Mouse (Mus musculus): ENCODE results near the gene Pim3. TPM values are rescaled to one million over a fixed set of nuclear protein-coding genes. Genes with fewer than 3 reads are reported as not detected.

The Pim3 gene
- total RNA-seq, 4 experiments from 2014 or later, result 62.7 to 164 (median 75.8) TPM

DNA sequence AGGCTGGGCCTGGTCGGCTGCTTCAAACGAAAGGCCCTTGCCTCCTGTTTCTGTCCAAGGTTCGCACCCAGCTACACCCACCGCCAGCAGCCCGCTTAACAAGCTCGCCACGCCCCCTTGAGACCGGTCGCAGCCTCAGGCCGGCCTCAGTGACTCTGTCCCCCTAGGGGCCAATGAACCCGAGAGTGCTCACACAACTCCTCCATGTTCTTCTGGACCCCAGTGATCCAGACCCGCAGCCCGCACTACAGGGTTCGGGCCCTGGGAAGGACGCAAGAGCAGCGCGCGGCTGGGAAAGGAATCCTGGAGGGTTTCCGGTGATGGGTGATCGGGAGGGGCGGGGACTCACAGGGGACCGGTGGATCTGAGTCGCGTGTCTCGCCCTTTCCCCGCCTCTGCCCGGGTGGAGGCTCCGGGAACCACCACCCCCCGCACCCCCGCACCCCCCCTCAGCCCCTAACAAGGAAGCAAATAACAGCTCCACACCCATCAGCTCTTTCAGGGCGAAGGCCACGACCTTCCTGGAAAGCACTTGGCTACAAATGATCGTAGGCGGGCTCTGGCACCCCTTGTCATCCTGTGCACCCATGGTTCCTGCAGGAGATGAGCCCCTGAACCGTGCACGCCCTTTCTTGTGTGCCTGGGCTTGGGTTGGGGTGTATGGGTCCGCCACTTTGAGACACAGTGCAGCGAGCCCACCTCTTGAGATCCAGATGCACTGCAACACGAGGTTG, 24.6 kb upstream of the Pim3 start:
- peak; percentile 76 for DNase-seq

DNA sequence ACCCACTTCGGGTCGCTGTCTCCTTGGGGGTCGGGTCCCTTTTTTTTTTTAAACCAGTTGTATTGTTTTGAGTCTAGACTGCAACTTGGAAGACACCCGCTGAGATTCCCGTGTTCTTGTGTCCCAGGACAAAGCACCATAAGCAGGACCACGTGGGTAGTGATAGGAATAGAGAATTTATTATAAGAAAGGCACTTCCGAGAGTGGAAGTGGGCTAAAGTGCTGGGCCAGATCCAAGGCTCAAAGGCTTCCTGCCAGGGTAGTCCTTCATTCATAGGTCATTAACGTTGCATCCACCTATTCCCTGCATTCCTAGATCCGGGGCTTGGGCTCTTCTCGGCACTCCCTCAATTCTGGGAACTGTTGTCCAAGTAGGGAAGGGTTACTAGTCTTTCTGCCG, 24.0 kb upstream of the Pim3 start:
- peak; percentile 60 for DNase-seq

DNA sequence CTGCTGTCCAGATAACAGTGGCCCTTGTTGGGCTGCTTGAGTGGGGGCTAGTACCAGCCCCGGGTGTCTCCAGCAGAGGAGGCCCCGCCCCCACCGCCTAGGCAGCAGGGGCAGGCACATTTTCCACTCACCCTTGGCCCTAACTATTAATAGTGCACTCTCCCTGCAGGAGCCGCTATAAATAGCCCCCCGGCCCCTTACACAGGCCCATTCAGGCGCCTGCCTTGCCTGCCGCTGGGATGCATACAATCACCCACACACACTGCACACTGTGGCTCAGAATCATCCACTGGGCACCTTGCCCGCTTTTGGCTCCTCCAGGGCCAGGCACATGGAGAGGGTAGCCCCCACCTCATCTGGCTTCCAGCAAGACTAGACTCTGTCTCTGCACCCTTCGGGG, 22.7 kb upstream of the Pim3 start:
- DNase-seq, result peak; percentile 59

DNA sequence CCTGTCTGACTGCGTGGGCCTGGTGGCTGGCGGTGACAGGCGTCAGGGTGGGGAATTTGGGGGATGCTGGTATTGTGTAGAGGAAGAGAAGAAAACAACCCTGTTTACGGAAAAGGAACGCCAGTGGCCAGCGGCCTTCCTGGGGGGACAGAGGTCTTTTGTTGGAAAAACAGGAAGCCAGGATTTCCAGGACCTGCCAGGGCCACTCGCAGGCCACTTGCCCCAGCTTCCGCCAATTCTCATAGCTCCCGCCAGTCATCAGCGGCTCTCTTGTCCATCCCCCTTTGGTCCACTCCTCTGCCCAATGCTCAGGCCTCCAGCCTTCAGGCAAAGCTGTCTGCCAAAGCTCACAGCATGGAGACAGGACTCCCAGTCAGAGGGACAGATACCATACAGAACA, 21.9 kb upstream of the Pim3 start:
- DNase-seq, result peak; percentile 64

DNA sequence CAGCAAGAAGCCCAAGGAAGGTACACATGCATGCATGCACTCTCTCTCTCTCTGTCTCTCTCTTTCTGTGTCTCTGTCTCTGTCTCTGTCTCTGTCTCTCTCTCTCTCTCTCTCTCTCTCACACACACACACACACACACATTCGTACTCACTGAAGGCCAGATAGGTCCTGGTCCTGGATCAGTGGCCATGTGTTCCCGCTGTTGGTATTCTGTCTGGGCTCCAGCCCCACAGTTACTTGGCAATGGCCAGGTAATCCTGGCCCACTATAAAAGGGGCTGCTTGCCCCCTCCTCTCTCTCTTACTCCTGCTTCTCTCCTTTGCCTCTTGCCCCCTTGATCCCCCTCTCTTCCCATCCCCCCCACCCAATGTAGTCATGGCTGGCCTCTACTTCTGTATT, 20.8 kb upstream of the Pim3 start:
- no peak for DNase-seq

DNA sequence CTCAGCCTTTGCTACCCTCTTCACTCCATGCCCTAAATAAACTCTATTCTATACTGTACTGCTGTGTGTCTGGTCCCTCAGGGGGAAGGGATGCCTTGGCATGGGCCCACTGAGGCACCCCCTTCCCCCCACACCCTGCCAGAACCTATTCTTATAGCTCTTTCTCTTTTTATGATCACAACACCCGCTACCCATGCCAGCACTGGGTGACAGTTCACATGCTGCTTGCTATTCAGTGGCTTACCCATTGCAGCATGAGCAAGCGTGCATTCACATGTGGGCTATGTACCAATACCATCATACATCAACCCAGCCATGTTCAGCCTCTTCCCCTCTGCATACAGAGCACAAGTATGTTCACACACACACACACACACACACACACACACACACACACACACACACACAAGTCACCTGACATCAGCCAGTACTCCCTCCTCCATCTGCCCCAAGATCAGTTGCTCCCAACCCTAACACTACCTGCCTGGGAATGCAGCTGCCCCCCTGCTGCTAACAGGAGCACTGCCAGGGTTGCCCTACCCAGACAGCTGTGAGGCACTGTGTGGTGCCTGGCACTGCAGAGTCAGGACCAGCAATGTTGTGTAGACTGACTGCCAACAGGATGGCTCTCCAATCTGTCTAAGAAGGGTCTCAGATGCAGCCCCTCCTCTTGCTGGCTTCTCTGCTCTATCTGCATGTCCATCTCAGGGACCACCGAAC, 20.2 kb upstream of the Pim3 start:
- DNase-seq, result no peak

DNA sequence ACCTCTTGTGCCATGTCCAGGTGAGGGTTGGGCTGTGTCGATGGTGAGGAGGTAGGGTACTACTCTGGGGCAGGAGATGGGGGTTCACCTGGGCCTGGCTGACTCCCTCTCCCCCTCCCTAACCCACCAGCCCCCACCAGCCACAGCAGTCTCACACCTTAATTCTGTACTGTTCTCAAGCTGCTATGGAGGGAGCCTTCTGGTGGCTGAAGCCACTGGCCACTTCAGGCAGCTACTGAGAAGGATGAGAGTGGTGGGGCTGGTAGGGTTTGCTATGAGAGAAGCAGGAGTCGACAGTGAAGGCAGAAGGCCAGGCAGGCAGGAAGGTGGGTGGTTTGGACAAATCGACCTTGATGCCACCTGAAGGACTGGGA, 19.7 kb upstream of the Pim3 start:
- DNase-seq, result no peak

DNA sequence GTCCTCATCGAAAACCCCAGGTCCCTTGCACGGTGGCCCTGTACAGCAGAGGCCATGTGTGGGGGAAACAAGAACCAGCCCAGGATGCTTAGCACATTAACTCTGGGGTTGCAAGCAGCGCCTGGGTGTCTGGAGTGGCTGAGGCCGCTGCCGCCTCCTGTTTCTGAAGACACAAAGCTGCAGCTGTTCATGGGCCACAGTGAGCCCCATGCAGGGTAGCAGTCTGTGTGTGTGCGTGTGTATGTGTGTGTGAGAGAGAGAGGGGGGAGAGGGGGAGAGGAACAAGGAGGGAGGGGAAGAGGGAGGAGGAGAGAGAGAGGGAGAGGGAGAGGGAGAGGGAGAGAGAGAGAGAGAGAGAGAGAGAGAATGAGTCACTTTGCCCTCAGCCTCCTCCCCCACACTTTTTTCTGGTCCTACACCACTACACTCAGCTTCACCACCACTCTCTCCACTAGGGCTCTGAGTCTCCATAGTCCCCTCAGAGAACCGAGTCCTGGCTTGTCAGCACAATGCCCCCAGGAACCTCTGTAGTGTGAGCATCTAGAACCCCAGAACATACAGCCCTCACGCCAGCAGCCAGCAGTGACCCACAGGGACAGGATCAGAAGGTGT, 18.4 kb upstream of the Pim3 start:
- no peak for DNase-seq

DNA sequence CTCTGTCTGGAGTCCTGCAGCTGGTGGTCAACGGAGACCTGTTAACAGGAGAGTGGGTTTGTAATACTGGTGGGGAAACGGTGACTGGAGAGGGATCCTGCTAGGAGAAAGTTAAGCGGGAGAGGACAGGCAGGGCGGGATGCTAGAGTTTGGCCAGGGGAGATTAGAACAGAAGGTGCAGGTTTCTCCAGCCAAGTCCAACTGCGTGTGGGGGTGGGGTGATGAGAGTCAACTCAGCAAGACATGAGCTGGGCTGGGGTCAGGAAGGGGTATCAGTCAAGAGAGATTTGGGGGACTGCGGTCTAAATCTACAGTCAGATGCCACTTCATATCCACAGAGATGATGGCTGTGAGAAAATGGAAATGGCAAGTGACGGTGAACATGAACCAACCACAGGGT, 17.0 kb upstream of the Pim3 start:
- no peak for DNase-seq

DNA sequence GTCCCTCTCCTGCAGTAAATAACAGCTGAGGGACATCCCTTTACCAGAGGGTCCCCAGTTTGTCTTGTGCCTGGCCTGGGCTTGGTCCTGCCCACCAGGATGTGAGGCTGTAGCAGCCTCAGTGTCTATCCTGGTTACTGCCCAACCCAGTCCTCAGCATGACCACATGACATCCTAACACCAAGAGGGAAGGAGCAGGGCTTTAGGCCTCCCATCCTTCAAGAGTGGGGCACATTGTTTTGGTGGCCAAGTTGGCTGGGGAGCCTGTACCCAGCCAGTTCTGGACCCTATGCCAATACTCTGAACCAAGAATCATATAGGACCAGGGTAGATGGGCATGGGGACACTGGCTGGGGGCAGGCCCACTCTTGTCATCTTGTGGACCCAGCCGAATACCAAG, 13.3 kb upstream of the Pim3 start:
- DNase-seq, result no peak

DNA sequence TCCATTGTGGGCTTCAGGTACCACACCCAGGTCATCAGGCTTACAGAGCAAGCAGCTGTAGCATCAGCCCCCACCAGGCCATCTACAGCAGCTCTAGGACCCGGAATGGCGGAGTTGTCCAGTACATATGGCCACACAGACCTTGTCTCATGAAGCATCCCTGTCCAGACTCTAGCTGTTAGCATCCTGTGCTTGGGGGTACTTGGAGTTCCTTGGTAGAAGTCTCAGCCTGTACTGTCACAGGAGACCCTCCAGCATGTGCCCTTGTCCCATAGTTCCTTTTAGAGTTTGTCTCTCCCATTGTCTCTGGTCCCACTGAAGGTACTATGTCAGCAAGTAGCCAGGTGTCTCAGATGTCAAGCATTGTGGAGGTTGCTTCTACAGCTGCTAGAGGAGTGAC, 12.4 kb upstream of the Pim3 start:
- DNase-seq, result no peak

DNA sequence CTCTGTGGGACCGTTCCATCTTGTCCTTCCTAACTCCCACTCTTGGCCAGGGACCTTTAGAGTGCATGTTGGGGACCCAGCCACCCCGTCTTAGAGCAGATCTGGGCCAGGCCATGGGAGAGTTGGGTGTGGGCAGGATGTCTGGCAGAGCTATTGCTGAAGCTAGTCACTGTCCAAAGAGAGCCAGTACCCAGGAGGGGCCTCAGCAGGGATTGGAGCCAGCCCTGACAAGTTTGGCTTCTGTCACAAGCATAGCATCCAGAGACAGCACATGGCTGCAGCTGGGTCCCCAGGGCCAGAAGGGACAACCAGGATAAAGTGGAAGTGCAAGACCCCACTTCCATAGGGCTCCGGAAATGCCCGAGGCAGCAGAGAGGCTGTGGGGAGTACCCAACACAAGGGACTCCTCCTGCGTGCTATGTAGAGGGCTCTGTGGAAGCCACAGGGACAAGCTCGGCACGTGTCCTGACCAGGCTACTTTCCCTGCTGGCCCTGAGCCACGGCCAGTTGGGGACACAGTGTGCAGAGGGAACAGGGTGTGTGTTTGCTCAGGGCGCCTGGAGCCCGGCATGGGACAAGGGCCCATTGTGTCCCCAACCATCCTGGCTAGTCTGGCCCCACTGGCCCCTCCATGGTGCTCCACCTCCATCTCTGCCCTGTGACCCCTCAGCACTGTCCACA, 11.7 kb upstream of the Pim3 start:
- peak; percentile 89 for DNase-seq

DNA sequence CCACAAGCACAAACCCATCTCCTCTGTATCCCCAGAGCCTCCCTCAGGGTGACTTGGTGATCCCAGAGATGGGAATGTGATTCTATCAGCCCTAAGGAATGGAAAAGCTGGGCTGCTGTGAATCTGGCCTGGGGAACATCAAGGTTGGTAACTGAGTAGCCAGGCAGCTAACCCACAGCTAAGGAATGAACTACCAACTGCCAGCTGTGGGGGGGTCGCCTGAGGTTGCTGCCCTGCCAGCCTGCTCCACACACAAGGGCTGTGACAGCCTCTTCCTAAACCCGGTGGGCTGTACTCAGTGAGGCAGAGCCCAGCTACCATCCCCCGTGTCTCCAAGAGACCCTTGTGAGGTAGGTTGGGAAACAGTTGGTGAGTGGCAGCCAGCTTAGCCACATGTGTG, 10.9 kb upstream of the Pim3 start:
- no peak for DNase-seq

DNA sequence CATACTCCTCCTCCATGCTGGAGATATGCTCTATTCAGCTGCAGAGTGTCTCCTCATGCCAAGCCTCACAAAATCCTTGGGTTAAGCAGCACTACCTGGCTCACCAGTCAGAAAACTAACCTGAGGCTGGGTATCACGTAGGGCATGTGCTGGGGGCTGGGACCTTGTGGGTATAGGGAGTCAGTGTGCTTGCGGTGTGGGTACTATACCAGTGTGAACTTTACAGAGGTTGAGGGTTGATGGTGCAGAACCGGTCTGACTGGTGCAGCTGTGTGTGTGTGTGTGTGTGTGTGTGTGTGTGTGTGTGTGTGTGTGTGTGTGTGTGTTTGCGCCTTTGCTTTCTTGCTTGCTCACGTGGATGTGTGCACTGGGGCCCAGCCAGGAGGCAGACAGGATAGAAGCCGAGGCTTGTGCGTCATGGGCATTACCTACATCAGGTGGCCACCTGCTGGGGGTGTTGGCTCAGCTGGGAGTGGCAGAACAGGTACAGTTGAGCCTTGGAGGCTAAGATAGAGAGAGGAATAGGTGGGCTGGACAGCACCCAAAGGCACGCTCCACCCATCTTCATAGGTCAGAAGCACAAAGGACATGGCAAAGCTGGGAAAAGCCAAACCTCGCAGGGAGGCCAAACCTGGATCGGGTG, 10.4 kb upstream of the Pim3 start:
- no peak for DNase-seq

DNA sequence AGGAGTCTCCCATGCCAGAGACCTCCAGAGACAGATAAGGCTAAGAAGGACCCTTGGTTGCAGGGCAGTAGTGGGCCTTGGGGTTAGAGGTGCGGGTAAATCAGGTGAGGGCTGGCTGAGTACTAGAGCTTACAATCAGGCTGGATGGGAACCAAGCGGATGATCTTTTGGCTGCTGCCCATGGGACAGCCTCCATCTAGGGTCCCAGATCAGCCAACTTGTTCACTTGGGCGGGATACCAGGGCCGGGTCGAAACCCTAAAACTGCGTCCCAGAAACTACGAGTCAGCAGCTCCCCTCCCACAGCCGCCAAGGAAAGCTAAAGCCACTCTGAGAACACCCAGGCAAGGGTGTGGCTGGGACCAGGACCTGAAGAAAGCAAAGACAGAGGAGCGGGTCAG, 8.9 kb upstream of the Pim3 start:
- DNase-seq, result no peak

DNA sequence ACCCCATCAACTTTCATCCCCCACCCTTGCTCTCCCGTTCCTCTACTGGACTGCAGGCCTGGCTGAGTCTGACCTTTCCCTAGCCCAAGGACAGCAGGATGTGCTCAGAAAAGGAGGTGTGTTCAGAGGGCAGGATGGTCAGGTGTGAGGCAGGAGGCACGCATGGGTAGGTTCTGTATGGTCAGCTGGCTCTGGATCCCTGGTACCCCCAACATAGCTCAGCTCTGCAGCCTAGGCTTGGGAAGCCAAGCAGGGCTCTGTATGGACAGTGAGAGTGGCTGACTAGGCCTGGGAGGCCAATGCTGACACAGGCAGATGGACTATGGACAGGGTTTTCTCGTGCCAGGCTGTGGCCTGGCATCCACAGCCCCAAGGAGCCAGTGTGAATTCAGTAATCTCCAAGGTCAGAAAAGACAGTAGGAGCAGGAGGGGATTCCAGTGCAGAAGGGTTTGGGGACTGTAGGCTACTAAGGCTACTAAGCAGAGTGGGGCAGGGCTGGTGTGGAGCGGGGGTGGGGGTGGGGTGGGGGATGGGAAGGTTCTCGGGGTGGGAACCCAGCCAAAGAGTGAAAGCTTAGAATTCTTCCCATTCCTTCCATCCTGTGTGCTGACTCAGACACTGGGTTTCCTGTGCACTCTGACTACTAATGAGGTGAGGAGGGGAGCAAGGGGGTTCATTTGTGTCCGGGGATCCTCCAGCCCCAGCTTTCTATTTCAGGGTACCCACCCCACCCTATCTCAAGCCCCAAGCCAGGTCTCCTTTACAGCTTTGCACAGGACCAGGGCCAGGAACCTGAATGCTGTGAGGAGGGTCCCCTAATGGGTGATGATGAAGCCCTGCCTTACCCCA, 7.6 kb upstream of the Pim3 start:
- DNase-seq, result no peak

DNA sequence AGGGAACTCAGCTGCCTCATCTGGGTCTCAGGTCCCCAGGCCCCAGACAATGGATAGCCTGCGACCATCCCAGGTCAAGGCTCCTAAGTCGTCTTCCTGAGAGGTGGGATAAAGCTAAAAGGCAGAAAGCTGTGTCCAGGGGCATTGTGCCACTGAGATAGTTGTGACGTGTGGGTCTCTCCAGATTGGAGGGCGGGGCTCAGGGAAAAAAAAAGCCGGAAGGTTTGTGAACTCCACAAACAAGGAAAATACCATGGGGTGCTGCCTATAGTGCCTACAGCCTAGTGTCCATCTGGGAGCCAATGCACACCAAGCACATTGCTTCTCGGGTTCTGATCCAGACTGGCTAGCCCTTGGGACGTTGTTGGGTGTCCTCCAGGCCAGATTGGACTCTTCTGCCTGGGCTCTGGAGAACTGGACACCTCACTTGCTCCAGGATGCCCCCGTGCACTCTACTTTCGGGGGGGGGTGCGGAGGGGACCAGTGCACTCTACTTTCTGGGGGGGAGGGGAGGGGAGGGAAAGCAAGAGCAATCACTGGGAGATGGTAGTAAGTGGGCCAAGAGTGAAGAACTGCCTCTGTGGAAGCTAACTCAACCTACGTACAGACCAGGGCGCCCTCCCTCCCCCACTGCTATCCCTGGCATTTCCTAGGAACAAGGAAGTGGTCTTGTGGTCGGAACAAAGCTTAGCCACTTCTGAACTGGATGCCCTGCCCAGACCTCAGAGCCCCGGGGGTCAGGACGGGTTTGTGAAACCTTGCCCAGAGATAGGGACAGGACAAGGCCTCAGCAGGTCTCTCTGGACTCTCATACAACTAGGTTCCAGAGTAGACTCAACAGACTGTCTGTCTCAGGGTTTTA, 6.8 kb upstream of the Pim3 start:
- no peak for DNase-seq

DNA sequence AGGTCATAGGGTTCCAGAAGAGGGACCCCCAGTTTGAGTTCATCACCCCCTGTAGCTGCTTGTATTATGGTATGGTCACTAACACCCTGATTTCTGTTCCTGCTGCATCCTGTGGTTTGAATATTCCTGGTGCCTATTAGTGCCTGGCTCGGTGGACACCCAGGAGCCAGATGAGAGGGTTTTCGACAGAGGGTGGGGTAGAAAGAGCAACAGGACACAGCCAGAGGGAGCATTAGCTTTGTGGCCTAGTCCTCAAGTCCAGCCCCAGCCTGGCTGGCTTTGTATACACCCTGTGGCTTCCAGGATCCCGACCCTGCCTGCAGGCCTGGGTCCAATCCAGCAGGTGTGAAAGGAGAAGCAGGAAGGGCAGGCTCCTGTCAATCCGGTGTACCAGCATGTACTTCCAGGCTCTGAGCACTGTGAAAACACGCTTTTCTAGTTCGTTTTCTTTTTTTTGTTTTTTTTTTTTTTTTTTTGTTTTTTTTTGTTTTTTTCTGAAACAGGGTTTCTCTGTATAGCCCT, 6.0 kb upstream of the Pim3 start:
- DNase-seq, result no peak

DNA sequence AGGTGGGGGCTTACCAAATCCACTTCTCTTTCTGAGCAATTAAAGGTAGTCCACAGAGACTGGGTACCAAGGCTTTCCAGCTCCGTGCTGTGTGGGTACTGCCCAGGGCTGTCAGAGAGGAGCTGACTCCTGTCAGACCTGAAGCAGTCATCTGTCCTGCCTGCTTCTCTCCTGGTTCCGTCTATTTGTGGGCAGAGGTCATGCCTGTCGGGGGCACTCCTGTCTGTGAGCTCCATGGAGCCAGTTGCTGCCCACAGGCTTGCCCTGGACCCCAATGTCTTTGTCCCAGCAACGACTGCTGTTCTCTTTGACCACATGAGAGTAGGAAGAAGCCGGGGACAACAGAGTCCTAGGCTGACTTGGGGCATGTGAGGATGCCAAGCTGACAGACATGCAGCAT, 5.4 kb upstream of the Pim3 start:
- DNase-seq, result no peak

DNA sequence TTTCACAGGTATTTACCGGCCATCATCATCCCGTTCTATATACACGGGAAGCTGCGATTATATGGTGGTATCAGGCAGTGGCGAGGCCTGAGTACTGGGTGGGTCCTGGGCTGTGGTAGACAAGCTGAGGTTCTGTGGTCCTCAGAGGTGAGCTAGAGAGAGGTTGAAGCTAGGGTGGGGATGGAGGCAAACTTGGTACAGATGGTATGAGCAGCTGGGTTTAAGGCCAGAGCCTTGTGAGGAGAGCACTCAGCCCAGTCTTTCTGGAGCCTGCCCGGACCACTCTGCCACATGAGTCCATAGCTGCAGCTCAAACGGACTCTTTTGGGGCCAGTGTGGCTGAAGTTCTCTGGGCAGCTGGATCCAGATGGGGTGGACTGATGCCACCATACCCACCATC, 4.6 kb upstream of the Pim3 start:
- DNase-seq, result no peak

DNA sequence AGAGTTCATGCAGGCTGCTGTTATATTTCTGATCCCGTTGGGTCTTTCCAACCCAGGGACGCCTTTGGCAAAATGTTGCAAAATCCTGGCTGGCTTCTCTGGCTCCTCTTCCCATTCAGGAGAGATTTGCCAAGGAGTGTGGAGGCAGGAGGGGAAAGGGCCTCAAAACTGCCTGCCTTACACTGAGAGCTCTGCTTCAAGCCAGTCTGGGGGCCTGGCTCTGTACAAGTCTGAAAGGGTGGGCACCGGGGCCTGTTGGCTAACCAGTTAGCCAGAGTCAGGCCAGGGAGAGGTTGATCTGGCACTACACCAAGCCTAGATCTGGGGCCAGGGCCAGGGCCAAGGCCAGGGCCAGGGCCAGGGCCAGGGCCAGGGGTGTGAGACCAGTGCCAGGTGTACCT, 3.8 kb upstream of the Pim3 start:
- peak; percentile 66 for DNase-seq
